Mouse (Mus musculus) cerebellum, adult (tissue): Measurements from ENCODE around the gene Pik3r5.

Experiments
- ATAC-seq: cut with Nextera tagmentation; 2 replicates; pipeline ENCODE4 v1.9.2; 2017; ENCODE audit warnings: mild to moderate bottlenecking, moderate library complexity, mixed read lengths; ENCODE audit not compliant: insufficient number of reproducible peaks, low FRiP score, low TSS enrichment

Gene Pik3r5

GRCm38 (mm10) chr11:68442983-68443638 lies 11.2 kb downstream of the Pik3r5 start:
- ATAC-seq = no peak

GRCm38 (mm10) chr11:68445901-68446300 lies 14.0 kb downstream of the Pik3r5 start:
- no peak for ATAC-seq

- ATAC-seq = no peak
Observed at GRCm38 (mm10) chr11:68446547-68446946, 14.6 kb downstream of the Pik3r5 start.

- no peak for ATAC-seq
Observed at GRCm38 (mm10) chr11:68447242-68447641, 15.3 kb downstream of the Pik3r5 start.

GRCm38 (mm10) chr11:68448356-68448755 lies 16.4 kb downstream of the Pik3r5 start:
- ATAC-seq = no peak

- no peak for ATAC-seq
Observed at GRCm38 (mm10) chr11:68451282-68451735, 19.4 kb downstream of the Pik3r5 start.

GRCm38 (mm10) chr11:68451747-68452405 lies 20.0 kb downstream of the Pik3r5 start:
- no peak for ATAC-seq

- ATAC-seq = no peak
Observed at GRCm38 (mm10) chr11:68452740-68453139, 20.8 kb downstream of the Pik3r5 start.

- no peak for ATAC-seq
Observed at GRCm38 (mm10) chr11:68453301-68453700, 21.4 kb downstream of the Pik3r5 start.

- ATAC-seq = no peak
Observed at GRCm38 (mm10) chr11:68458086-68458485, 26.2 kb downstream of the Pik3r5 start.

GRCm38 (mm10) chr11:68459021-68459420 lies 27.1 kb downstream of the Pik3r5 start:
- no peak for ATAC-seq

GRCm38 (mm10) chr11:68459486-68459885 lies 27.6 kb downstream of the Pik3r5 start:
- ATAC-seq = no peak

GRCm38 (mm10) chr11:68462716-68463115 lies 30.8 kb downstream of the Pik3r5 start:
- no peak for ATAC-seq

GRCm38 (mm10) chr11:68464260-68464659 lies 32.3 kb downstream of the Pik3r5 start:
- ATAC-seq = no peak

- no peak for ATAC-seq
Observed at GRCm38 (mm10) chr11:68465090-68465489, 33.2 kb downstream of the Pik3r5 start.

- ATAC-seq = no peak
Observed at GRCm38 (mm10) chr11:68467441-68467840, 35.5 kb downstream of the Pik3r5 start.

GRCm38 (mm10) chr11:68467962-68468612 lies 36.2 kb downstream of the Pik3r5 start:
- ATAC-seq = no peak

GRCm38 (mm10) chr11:68468886-68469285 lies 37.0 kb downstream of the Pik3r5 start:
- no peak for ATAC-seq

GRCm38 (mm10) chr11:68472162-68472849 lies 40.4 kb downstream of the Pik3r5 start:
- ATAC-seq = no peak

- no peak for ATAC-seq
Observed at GRCm38 (mm10) chr11:68474600-68474999, 42.7 kb downstream of the Pik3r5 start.

GRCm38 (mm10) chr11:68475676-68476075 lies 43.8 kb downstream of the Pik3r5 start:
- ATAC-seq = no peak
